Mouse (Mus musculus) liver, embryonic 15.5 days (tissue): ENCODE data around the gene Milr1. TPM values are rescaled to one million over a fixed set of nuclear protein-coding genes. Genes with fewer than 3 reads are reported as not detected.
"Not testable (repeated sequence)": the region's sequence is repeated elsewhere in the genome, so short reads cannot be mapped to it uniquely, and the experiment has no call there.

ENCODE experiments used
- ATAC-seq: fragments of 200-750 bp; cut with Nextera tagmentation; 2 replicates; pipeline ENCODE4 v1.8.0; 2017; ENCODE audit warnings: moderate number of reproducible peaks, mild to moderate bottlenecking, moderate library complexity; ENCODE audit not compliant: insufficient read depth
- H3K27ac ChIP-seq: fragments of 300-500 bp; sonication (generic); replicated peaks from 2 replicates; pipeline ENCODE4 v1.5.1; 2015; ENCODE audit warnings: mild to moderate bottlenecking, inconsistent platforms
- H3K27me3 ChIP-seq: fragments of 300-500 bp; sonication (generic); 2 replicates; pipeline ENCODE4 v1.6.1; 2015; ENCODE audit warnings: mild to moderate bottlenecking, inconsistent platforms
- H3K36me3 ChIP-seq: fragments of 300-500 bp; sonication (generic); replicated peaks from 2 replicates; pipeline ENCODE4 v1.6.1; 2015; ENCODE audit warnings: moderate library complexity, mild to moderate bottlenecking, inconsistent platforms
- H3K4me1 ChIP-seq: fragments of 300-500 bp; sonication (generic); replicated peaks from 2 replicates; pipeline ENCODE4 v1.6.1; 2015; ENCODE audit warnings: inconsistent platforms
- H3K4me2 ChIP-seq: fragments of 300-500 bp; sonication (generic); 2 replicates; pipeline ENCODE4 v1.6.1; 2015; ENCODE audit warnings: moderate library complexity, mild to moderate bottlenecking, inconsistent platforms
- H3K4me3 ChIP-seq: fragments of 300-500 bp; sonication (generic); replicated peaks from 2 replicates; pipeline ENCODE4 v1.5.1; 2015; ENCODE audit warnings: mild to moderate bottlenecking, inconsistent platforms
- H3K9ac ChIP-seq: fragments of 300-500 bp; sonication (generic); 2 replicates; pipeline ENCODE4 v1.6.1; 2015; ENCODE audit warnings: moderate library complexity, mild to moderate bottlenecking, inconsistent platforms
- H3K9me3 ChIP-seq: fragments of 300-500 bp; sonication (generic); replicated peaks from 2 replicates; pipeline ENCODE4 v1.6.1; 2016; ENCODE audit warnings: inconsistent platforms
- WGBS: fragments of 180-500 bp; shearing (Covaris S2); methylation state at CpG from one replicate; pipeline ENCODE4 v1.1.7; 2015; ENCODE audit warnings: mixed read lengths; ENCODE audit not compliant: insufficient replicate concordance; 5-methylcytosine and 5-hydroxymethylcytosine counted together
- polyA plus RNA-seq: library from polyadenylated mRNA; unstranded; fragments of >200 nt; fragmentation: Nextera tagmentation; extraction: Ambion mirVana; gene quantifications from 2 replicates; pipeline ENCODE4 v1.2.1, GENCODE M21; 2015

Gene Milr1
- polyA plus RNA-seq, 1 experiment from 2014 or later = 3.2 TPM

GRCm38 (mm10) chr11:106777395-106777794, 26.4 kb downstream of the Milr1 start:
- H3K27ac ChIP-seq = peak overlapping the region; percentile 35; the same call in 1 of the 2 replicates
- H3K4me2 ChIP-seq = peak overlapping the region; percentile 88
- no peaks in the 10 kb centered on the region for H3K27me3 ChIP-seq
- H3K36me3 ChIP-seq = peaks cover 72% of the 10 kb centered on the region
- peaks cover 35% of the 10 kb centered on the region for H3K4me1 ChIP-seq
- 79% methylated on average over 3 of the region's 3 CpGs for WGBS
- no peaks in the 10 kb centered on the region for H3K9me3 ChIP-seq
- no peak overlapping the region for H3K9ac ChIP-seq
- no peak for ATAC-seq
- H3K4me3 ChIP-seq = no peak overlapping the region

GRCm38 (mm10) chr11:106778132-106778531, 27.1 kb downstream of the Milr1 start:
- peaks cover 72% of the 10 kb centered on the region for H3K36me3 ChIP-seq
- H3K4me1 ChIP-seq = peaks cover 42% of the 10 kb centered on the region
- WGBS = 74% methylated on average over 7 of the region's 7 CpGs
- no peaks in the 10 kb centered on the region for H3K27me3 ChIP-seq
- H3K4me2 ChIP-seq = peak overlapping the region; percentile 88
- H3K9me3 ChIP-seq = no peaks in the 10 kb centered on the region
- H3K9ac ChIP-seq = no peak overlapping the region
- H3K27ac ChIP-seq = no peak overlapping the region
- no peak for ATAC-seq
- H3K4me3 ChIP-seq = peak overlapping the region; percentile 79

GRCm38 (mm10) chr11:106778589-106779387, 27.8 kb downstream of the Milr1 start:
- Histone ChIP-seq H3K9me3 (no peaks in the 10 kb centered on the region), H3K27me3 (no peaks in the 10 kb centered on the region), H3K36me3 (peaks cover 72% of the 10 kb centered on the region), H3K4me1 (peaks cover 44% of the 10 kb centered on the region), H3K27ac (peak overlapping the region; percentile 93), H3K4me3 (peak overlapping the region; percentile 79), H3K9ac (peak overlapping the region; percentile 85), H3K4me2 (peak overlapping the region; percentile 88)
- ATAC-seq = peak; percentile 73
- WGBS = under 1% methylated on average over 39 of the region's 39 CpGs

GRCm38 (mm10) chr11:106779388-106780088, 28.5 kb downstream of the Milr1 start, which contains the start of gene Polg2:
TSS of gene Polg2 (minus strand) at chr11:106779537.
- Histone ChIP-seq H3K9me3 (no peaks in the 10 kb centered on the region), H3K36me3 (peaks cover 72% of the 10 kb centered on the region), H3K4me1 (peaks cover 44% of the 10 kb centered on the region), H3K27ac (peak within 1 kb of the TSS; percentile 93), H3K27me3 (no peaks in the 10 kb centered on the region), H3K4me2 (peak within 1 kb of the TSS; percentile 88), H3K4me3 (peak within 1 kb of the TSS; percentile 79), H3K9ac (peak within 1 kb of the TSS; percentile 85)
- under 1% methylated on average over 30 of the region's 30 CpGs for WGBS
- ATAC-seq = peak; percentile 99

DNA sequence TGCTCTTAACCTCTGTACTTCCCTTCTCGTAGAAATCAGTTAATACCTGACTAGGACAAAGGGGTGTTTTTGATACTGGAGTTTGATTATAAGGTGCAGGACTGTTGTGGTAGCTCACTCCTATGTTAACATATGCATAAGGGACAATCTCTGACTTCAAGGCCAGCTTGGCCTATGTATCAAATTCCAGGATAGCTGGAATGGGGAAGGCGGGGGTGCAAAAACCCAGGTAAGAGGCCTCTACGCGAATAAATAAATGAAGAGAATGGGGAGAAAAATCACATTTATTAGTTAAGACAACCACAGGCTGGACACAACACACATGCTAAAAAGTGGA, 29.0 kb downstream of the Milr1 start:
- H3K4me2 ChIP-seq = peak overlapping the region; percentile 88
- H3K9me3 ChIP-seq = no peaks in the 10 kb centered on the region
- ATAC-seq = no peak
- peak overlapping the region; percentile 79 for H3K4me3 ChIP-seq
- H3K27me3 ChIP-seq = no peaks in the 10 kb centered on the region
- 61% methylated on average over 4 of the region's 4 CpGs for WGBS
- H3K27ac ChIP-seq = peak overlapping the region; percentile 93
- peak overlapping the region; percentile 16; the same call in 1 of the 2 replicates for H3K9ac ChIP-seq
- H3K4me1 ChIP-seq = peaks cover 45% of the 10 kb centered on the region
- peaks cover 72% of the 10 kb centered on the region for H3K36me3 ChIP-seq

- Histone ChIP-seq H3K9ac (no peak overlapping the region), H3K4me1 (peaks cover 51% of the 10 kb centered on the region), H3K27ac (peak overlapping the region; percentile 93), H3K36me3 (peaks cover 72% of the 10 kb centered on the region), H3K9me3 (no peaks in the 10 kb centered on the region), H3K27me3 (no peaks in the 10 kb centered on the region), H3K4me2 (peak overlapping the region; percentile 88), H3K4me3 (0 out of 2 replicates have a peak overlapping the region, but pooled peaks have one; percentile 6)
- no peak for ATAC-seq
- WGBS = 71% methylated on average over 6 of the region's 6 CpGs
Observed at GRCm38 (mm10) chr11:106780590-106781220, 29.7 kb downstream of the Milr1 start.

- Histone ChIP-seq H3K36me3 (peaks cover 73% of the 10 kb centered on the region), H3K4me1 (peaks cover 50% of the 10 kb centered on the region)
- ATAC-seq, H3K4me2 ChIP-seq, H3K9me3 ChIP-seq, H3K4me3 ChIP-seq, H3K27me3 ChIP-seq, H3K27ac ChIP-seq, H3K9ac ChIP-seq: not testable (repeated sequence)
- 90% methylated on average over 7 of the region's 7 CpGs for WGBS
Observed at GRCm38 (mm10) chr11:106782271-106782670, 31.2 kb downstream of the Milr1 start.

DNA sequence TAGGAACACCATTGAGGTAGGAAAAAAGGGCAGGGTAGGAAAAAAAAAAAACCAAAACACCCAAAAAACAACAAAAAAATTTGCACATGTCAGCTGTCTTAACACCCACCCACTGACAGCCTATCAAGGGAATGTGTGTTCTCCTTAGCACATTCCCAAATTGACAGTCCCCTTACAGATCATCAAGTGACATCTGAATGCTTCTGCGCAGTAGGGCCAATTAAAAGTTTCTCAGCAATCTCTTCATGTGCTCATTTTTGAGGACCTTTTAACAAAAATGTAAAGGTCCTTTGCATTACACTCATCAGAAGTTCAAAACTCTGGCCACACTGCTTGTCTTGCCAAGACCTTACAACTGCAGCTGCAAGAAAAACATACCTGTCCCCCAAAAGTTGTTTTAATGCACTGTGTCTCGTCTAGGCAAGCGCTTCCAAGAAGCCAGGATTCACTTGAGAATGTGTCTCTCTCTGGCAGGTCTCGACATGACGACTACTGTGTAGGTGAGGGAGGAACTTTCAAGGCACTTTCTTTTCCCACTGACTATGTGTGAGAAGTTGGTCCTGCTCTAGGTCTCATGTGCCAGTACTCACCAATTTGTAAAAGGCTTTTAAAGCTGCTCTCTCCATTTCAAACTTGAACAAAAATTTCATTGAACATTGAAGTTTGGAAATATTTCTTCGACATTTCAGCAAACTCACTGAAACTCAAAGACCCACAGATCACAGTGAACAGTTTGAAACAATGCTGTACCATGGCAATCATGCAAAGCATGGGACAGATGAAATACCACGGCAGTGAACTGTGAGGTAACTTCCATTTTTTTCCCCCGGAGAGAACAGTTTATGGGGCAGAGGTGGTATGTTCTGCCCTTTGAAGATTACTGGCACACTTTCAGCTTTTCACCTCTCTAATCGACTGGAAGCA, 32.1 kb downstream of the Milr1 start:
- H3K9ac ChIP-seq = no peak overlapping the region
- H3K9me3 ChIP-seq = no peaks in the 10 kb centered on the region
- no peak overlapping the region for H3K27ac ChIP-seq
- ATAC-seq = no peak
- H3K36me3 ChIP-seq = peaks cover 72% of the 10 kb centered on the region
- no peak overlapping the region for H3K4me2 ChIP-seq
- peaks cover 41% of the 10 kb centered on the region for H3K4me1 ChIP-seq
- H3K27me3 ChIP-seq = no peaks in the 10 kb centered on the region
- WGBS = 84% methylated on average over 9 of the region's 9 CpGs
- no peak overlapping the region; the same call in 1 of the 2 replicates for H3K4me3 ChIP-seq

GRCm38 (mm10) chr11:106784476-106784875, 33.5 kb downstream of the Milr1 start:
- Histone ChIP-seq H3K36me3 (peaks cover 72% of the 10 kb centered on the region), H3K4me1 (peaks cover 39% of the 10 kb centered on the region), H3K27ac (no peak overlapping the region)

DNA sequence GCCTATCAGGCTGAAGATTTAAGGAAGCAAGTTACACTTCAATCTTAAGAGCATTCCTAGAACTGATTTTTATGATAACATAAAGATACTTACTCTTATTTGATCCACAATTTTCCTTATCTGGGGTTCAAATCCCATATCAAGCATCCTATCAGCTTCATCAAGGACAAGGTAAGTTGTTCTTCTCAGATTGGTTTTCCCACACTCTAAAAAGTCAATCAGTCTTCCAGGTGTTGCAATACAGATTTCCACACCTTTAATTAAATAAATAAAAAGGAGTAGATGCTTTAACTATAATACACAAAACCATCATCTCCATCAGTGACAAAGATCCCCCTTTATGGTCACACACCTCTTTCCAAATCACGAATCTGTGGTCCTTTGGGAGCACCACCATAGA, 34.0 kb downstream of the Milr1 start:
- 71% methylated on average over 1 of the region's 1 CpGs for WGBS
- no peaks in the 10 kb centered on the region for H3K9me3 ChIP-seq
- H3K4me2 ChIP-seq = 0 out of 2 replicates have a peak overlapping the region, but pooled peaks have one; percentile 68
- H3K4me3 ChIP-seq = no peak overlapping the region
- peaks cover 36% of the 10 kb centered on the region for H3K4me1 ChIP-seq
- H3K27ac ChIP-seq = no peak overlapping the region
- no peak for ATAC-seq
- no peaks in the 10 kb centered on the region for H3K27me3 ChIP-seq
- H3K9ac ChIP-seq = no peak overlapping the region
- H3K36me3 ChIP-seq = peaks cover 70% of the 10 kb centered on the region

More at GRCm38 (mm10) chr11:106784476-106784875, 33.5 kb downstream of the Milr1 start:
- H3K9me3 ChIP-seq = no peaks in the 10 kb centered on the region
- no peak overlapping the region for H3K4me2 ChIP-seq
- H3K4me3 ChIP-seq = no peak overlapping the region
- H3K27me3 ChIP-seq = no peaks in the 10 kb centered on the region
- no peak for ATAC-seq
- no peak overlapping the region for H3K9ac ChIP-seq
- 83% methylated on average over 2 of the region's 2 CpGs for WGBS
